ENCODE assay signal across 9 mouse cellular contexts in genomic region chr5:139724336-139725116, GRCm38 (mm10). TPM values are rescaled to one million over a fixed set of nuclear protein-coding genes. Genes with fewer than 3 reads are reported as not detected.
A peak's percentile ranks its signal among the peaks of the same experiment; 100 is the strongest.
DNase-seq lines count a peak whose midpoint lies in the region; ATAC-seq and TF ChIP-seq lines count a peak whose summit lies in the region.
"Had no signal": no experiment of that assay in that cellular context is flagged by ENCODE, and none has a peak within 500 bp of the region (broad histone marks: within the 10 kb centered on the region; RNA-seq: fewer than 3 reads in every experiment).

No protein-coding gene starts in this region.

- ATAC-seq in neural tube, embryonic 15.5 days (ENCODE audit: low FRiP score), result no peak

- H3K36me3 ChIP-seq in neural tube, embryonic 15.5 days, result no peaks in the 10 kb centered on the region
- H3K36me3 ChIP-seq: neural tube, embryonic 12.5 days had no signal

- H3K9ac ChIP-seq in neural tube, embryonic 15.5 days (replicated peaks), result no peak overlapping the region
- H3K9ac ChIP-seq: neural tube, embryonic 12.5 days had no signal

- no peak overlapping the region for H3K4me2 ChIP-seq in neural tube, embryonic 15.5 days
- H3K4me2 ChIP-seq: neural tube, embryonic 12.5 days had no signal

- H3K4me1 ChIP-seq in neural tube, embryonic 15.5 days, result peaks cover 5% of the 10 kb centered on the region; the same call in 1 of the 2 replicates

- WGBS in neural tube, embryonic 15.5 days, result 58% methylated on average over 10 of the region's 10 CpGs

- H3K4me3 ChIP-seq in neural tube, embryonic 15.5 days (replicated peaks), result no peak overlapping the region
- H3K4me3 ChIP-seq in left cerebral cortex, adult 2 months, result no peak overlapping the region
- H3K4me3 ChIP-seq: neural tube, embryonic 12.5 days had no signal

- H3K27me3 ChIP-seq in neural tube, embryonic 15.5 days (replicated peaks), result no peaks in the 10 kb centered on the region
- H3K27me3 ChIP-seq: neural tube, embryonic 12.5 days had no signal

- peak; percentile 41 for DNase-seq in gastrocnemius, postnatal 10 days
- DNase-seq in gastrocnemius, adult 8-10 months (ENCODE audit: low spot score in 2 of 2), result no peak
- DNase-seq in neural tube, embryonic 10.5 days (ENCODE audit: extremely low spot score, low spot score), result peak; percentile 72
- peak; percentile 53 to 68 for DNase-seq in kidney, postnatal 36 days
- no peak for DNase-seq in urinary bladder, postnatal 25 days (ENCODE audit: low spot score)
- DNase-seq in right cerebral cortex, postnatal 14 days, result no peak
- no peak for DNase-seq in left cerebral cortex, adult 2 months (ENCODE audit: extremely low spot score in 1 of 2, low spot score in 2 of 2)

- no peak overlapping the region for H3K27ac ChIP-seq in neural tube, embryonic 15.5 days (replicated peaks)
- H3K27ac ChIP-seq in left cerebral cortex, adult 2 months, result no peak overlapping the region
- H3K27ac ChIP-seq: neural tube, embryonic 12.5 days had no signal

- H3K9me3 ChIP-seq in neural tube, embryonic 15.5 days (replicated peaks), result no peaks in the 10 kb centered on the region
- H3K9me3 ChIP-seq: neural tube, embryonic 12.5 days had no signal

- intact Hi-C loops in left cerebral cortex, adult 2 months (cut with DNase I), result no loop called here

- no peak for TF ChIP-seq CTCF in left cerebral cortex, adult 2 months (IDR thresholded peaks at IDR 0.05)

RNA-seq across cellular contexts. Expression of gene Micall2, which starts 11.6 kb away (rescaled TPM):
- 1 to 10 TPM; 3.8 to 5.7 TPM for total RNA-seq in gastrocnemius, postnatal 10 days (2021)
- under 1 TPM; 0.24 to 0.74 (median 0.37) TPM for total RNA-seq in gastrocnemius, adult 8-10 months (2022)
- 8.4 and 8.5 TPM in 2 replicates for polyA plus RNA-seq in neural tube, embryonic 15.5 days (2015; fragmentation: Nextera tagmentation; extraction: Ambion mirVana)
- 1 to 10 TPM; 2.2 to 3.7 TPM for total RNA-seq in left cerebral cortex, adult 2 months (2021)

RNA-seq across cellular contexts. Expression of gene Ints1, which starts 50.9 kb away (rescaled TPM):
- total RNA-seq in gastrocnemius, postnatal 10 days (2021), result 10 to 100 TPM; 36.4 to 36.7 TPM
- total RNA-seq in gastrocnemius, adult 8-10 months (2022), result 10 to 100 TPM; 29.3 to 37.0 (median 32.3) TPM
- polyA plus RNA-seq in neural tube, embryonic 15.5 days (2015; fragmentation: Nextera tagmentation; extraction: Ambion mirVana), result 25.6 and 29.0 TPM in 2 replicates
- 100 to 1,000 TPM in 1 of 2 experiments, 10 to 100 TPM in 1; 91.9 to 102 TPM for total RNA-seq in left cerebral cortex, adult 2 months (2021)

Comparison
In these comparisons a context has a peak if more than half of its experiments do, and no peak if none do; other contexts are left out.
1. DNase-seq: peak in gastrocnemius, postnatal 10 days (single experiment), neural tube, embryonic 10.5 days (single experiment) and kidney, postnatal 36 days (2 of 2); none in gastrocnemius, adult 8-10 months (0 of 2), urinary bladder, postnatal 25 days (single experiment), right cerebral cortex, postnatal 14 days (single experiment) and left cerebral cortex, adult 2 months (0 of 2).